Mouse (Mus musculus) myocyte (in vitro differentiated cells): ENCODE data around the gene Ppp2r5e.

ENCODE experiments used
- CEBPB ChIP-seq: IDR thresholded peaks from 2 replicates; pipeline ENCODE4 v1.6.1; 2011; ENCODE audit warnings: mild to moderate bottlenecking, moderate library complexity; ENCODE audit not compliant: poor library complexity, insufficient read depth, severe bottlenecking
- MAX ChIP-seq: IDR thresholded peaks from one replicate; pipeline ENCODE4 v1.6.1; 2011; ENCODE audit warnings: low read depth, mild to moderate bottlenecking, control low read depth
- MYOD1 ChIP-seq, 3 experiments: IDR thresholded peaks; one replicate each; pipeline ENCODE4 v1.6.1; 2011; ENCODE audit warnings: control low read depth in 2 of 3, low read depth in 2 of 3, mild to moderate bottlenecking in 2 of 3, moderate library complexity in 1 of 3; ENCODE audit not compliant: insufficient read length in 2 of 3, control insufficient read depth in 1 of 3
- MYOG ChIP-seq, 3 experiments: IDR thresholded peaks; one replicate each; pipeline ENCODE4 v1.6.1; 2011; ENCODE audit warnings: control low read depth in 2 of 3, low read depth in 2 of 3, mild to moderate bottlenecking in 2 of 3; ENCODE audit not compliant: insufficient read length in 2 of 3, control insufficient read depth in 1 of 3, insufficient read depth in 1 of 3
- POLR2A ChIP-seq: IDR thresholded peaks from one replicate; pipeline ENCODE4 v1.6.1; 2011; ENCODE audit warnings: low read depth, mild to moderate bottlenecking, control low read depth, moderate library complexity; ENCODE audit not compliant: insufficient read length
- REST ChIP-seq: IDR thresholded peaks from one replicate; pipeline ENCODE4 v1.6.1; 2011; ENCODE audit warnings: mild to moderate bottlenecking, control low read depth, moderate library complexity; ENCODE audit not compliant: insufficient read depth, insufficient read length
- SRF ChIP-seq: IDR thresholded peaks from one replicate; pipeline ENCODE4 v1.6.1; 2011; ENCODE audit warnings: low read depth; ENCODE audit not compliant: control insufficient read depth, insufficient read length
- TCF3 ChIP-seq: IDR thresholded peaks from one replicate; pipeline ENCODE4 v1.6.1; 2011; ENCODE audit warnings: low read depth, control low read depth; ENCODE audit not compliant: insufficient read length

GRCm38 (mm10) chr12:75424817-75425216 is 171.2 kb downstream of the Ppp2r5e start:
- TF ChIP-seq SRF (no peak), POLR2A (no peak), MYOG (IDR thresholded peaks at IDR 0.05; ENCODE audit: control insufficient read depth in 1 of 3, insufficient read depth in 1 of 3, insufficient read length in 2 of 3, low read depth in 2 of 3) (no peak), CEBPB (no peak), TCF3 (no peak), MYOD1 (IDR thresholded peaks at IDR 0.05; ENCODE audit: control insufficient read depth in 1 of 3, insufficient read length in 2 of 3, low read depth in 2 of 3) (no peak), REST (no peak), MAX (no peak)
